In genomic region chr3:36011239-36011638, GRCm38 (mm10) we compare ENCODE assay signal across 26 mouse cellular contexts. TPM values are rescaled to one million over a fixed set of nuclear protein-coding genes. Genes with fewer than 3 reads are reported as not detected.
"Had no signal": no experiment of that assay in that cellular context is flagged by ENCODE, and none has a peak within 500 bp of the region (broad histone marks: within the 10 kb centered on the region; RNA-seq: fewer than 3 reads in every experiment).

No protein-coding gene starts in this region.

- H3K36me3 ChIP-seq: limb, embryonic 12.5 days; limb, embryonic 15.5 days; liver, embryonic 15.5 days; midbrain, embryonic 12.5 days; midbrain, embryonic 15.5 days; neural tube, embryonic 13.5 days; stomach, embryonic 15.5 days had no signal

- DNase-seq: kidney, postnatal 14 days; kidney, postnatal 4 days; left cerebral cortex, postnatal 4 days; lung, adult 2 months; lung, postnatal 14 days; lung, postnatal 4 days; retina, postnatal 1 day; right cerebral cortex, postnatal 25 days; spleen, adult 18-20 months; thymus, postnatal 25 days had no signal

- H3K4me2 ChIP-seq: limb, embryonic 12.5 days; limb, embryonic 15.5 days; liver, embryonic 11.5 days; liver, embryonic 15.5 days; midbrain, embryonic 12.5 days; midbrain, embryonic 15.5 days; neural tube, embryonic 13.5 days; stomach, embryonic 15.5 days had no signal

- H3K9ac ChIP-seq: limb, embryonic 12.5 days; limb, embryonic 15.5 days; liver, embryonic 15.5 days; midbrain, embryonic 12.5 days; midbrain, embryonic 15.5 days; neural tube, embryonic 13.5 days; stomach, embryonic 15.5 days had no signal

- H3K27ac ChIP-seq: limb, embryonic 12.5 days; limb, embryonic 15.5 days; liver, embryonic 15.5 days; midbrain, embryonic 12.5 days; midbrain, embryonic 15.5 days; neural tube, embryonic 13.5 days; stomach, embryonic 15.5 days had no signal

- H3K4me3 ChIP-seq: limb, embryonic 12.5 days; limb, embryonic 15.5 days; liver, embryonic 15.5 days; midbrain, embryonic 12.5 days; midbrain, embryonic 15.5 days; neural tube, embryonic 13.5 days; stomach, embryonic 15.5 days had no signal

- H3K27me3 ChIP-seq: limb, embryonic 12.5 days; limb, embryonic 15.5 days; liver, embryonic 15.5 days; midbrain, embryonic 12.5 days; midbrain, embryonic 15.5 days; neural tube, embryonic 13.5 days; stomach, embryonic 15.5 days had no signal

- ATAC-seq: midbrain, embryonic 15.5 days had no signal

- H3K9me3 ChIP-seq: limb, embryonic 12.5 days; limb, embryonic 15.5 days; liver, embryonic 15.5 days; midbrain, embryonic 12.5 days; midbrain, embryonic 15.5 days; neural tube, embryonic 13.5 days; stomach, embryonic 15.5 days had no signal

- H3K4me1 ChIP-seq: limb, embryonic 15.5 days; liver, embryonic 15.5 days; midbrain, embryonic 12.5 days; midbrain, embryonic 15.5 days; neural tube, embryonic 13.5 days; stomach, embryonic 15.5 days had no signal

RNA-seq across cellular contexts. Expression of gene Ccdc144b, which starts 42.1 kb away (rescaled TPM):
- total RNA-seq: layer of hippocampus, adult 18-20 months; layer of hippocampus, postnatal 14 days; left cerebral cortex, adult 8-10 months; left cerebral cortex, postnatal 14 days; left cerebral cortex, postnatal 4 days; megakaryocyte progenitor cell, adult 5-6 weeks; megakaryocyte-erythroid progenitor cell, adult 5-6 weeks had no signal
- polyA plus RNA-seq: kidney, embryonic 16.5 days; limb, embryonic 12.5 days; limb, embryonic 15.5 days; liver, embryonic 11.5 days; liver, embryonic 15.5 days; lung, adult 2 months; lung, embryonic 16.5 days; midbrain, embryonic 12.5 days; midbrain, embryonic 15.5 days; neural tube, embryonic 13.5 days; stomach, embryonic 15.5 days had no signal
